ENCODE assay signal across 11 mouse cellular contexts in the genomic region with DNA sequence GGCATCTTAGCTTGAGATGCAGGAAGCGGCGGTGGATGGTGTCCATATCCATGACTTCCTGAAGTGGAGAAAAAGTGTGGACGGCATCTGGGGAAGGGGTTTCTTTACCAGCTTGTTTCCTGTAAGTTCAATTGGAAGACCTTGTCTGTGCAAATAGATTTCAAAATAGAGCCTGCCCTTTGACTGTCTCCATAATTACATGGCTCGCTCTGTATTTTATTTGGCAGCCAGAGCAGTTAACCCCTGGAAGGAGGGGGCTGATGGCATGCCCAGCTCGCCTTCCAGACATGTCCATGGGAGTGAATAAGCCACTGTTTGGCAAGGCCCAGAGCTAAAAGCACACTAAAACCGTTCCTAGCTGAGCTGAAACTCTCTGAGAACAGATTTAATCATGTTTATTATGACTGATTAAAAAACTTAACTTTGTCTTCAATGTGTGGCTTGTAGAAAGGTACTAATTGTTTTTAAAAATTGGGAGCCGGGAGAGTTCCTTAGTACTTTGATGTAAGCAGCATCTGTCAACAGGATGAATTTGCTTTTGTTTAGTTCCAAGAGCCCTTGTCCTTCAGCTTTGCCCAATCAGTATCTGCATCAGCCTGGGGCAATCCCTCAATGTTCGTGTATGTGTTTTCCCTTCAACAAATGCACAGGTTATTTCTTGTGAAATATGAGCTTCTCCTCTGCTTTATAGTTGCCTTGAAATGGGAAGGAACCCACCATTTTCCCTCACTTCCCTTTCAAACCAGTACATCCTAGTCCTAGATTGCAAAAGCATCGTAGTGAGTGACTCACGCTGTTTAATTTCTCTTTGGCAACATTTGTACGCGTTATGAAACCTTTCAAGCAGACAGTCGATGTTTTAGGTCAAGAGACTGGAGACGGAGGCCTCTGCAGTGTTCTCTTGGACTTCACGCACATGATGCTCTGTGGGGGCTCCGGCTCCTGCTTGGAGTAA. TPM values are rescaled to one million over a fixed set of nuclear protein-coding genes. Genes with fewer than 3 reads are reported as not detected.
A peak's percentile ranks its signal among the peaks of the same experiment; 100 is the strongest.
DNase-seq lines count a peak whose midpoint lies in the region; ATAC-seq and TF ChIP-seq lines count a peak whose summit lies in the region.
"Had no signal": no experiment of that assay in that cellular context is flagged by ENCODE, and none has a peak within 500 bp of the region (broad histone marks: within the 10 kb centered on the region; RNA-seq: fewer than 3 reads in every experiment).

No protein-coding gene starts in this region.

- TF ChIP-seq CTCF in liver, embryonic 14.5 days (IDR thresholded peaks at IDR 0.05; ENCODE audit: low read depth), result no peak

- H3K4me1 ChIP-seq in liver, embryonic 14.5 days (replicated peaks; ENCODE audit: control insufficient read depth in 2 of 2, insufficient read depth in 2 of 2, low read length in 1 of 2), result 0 out of 4 replicates have a peak, but pooled peaks cover 0 to 2% of the 10 kb centered on the region in 2 experiments
- H3K4me1 ChIP-seq in liver, embryonic 12.5 days, result 0 out of 2 replicates have a peak, but pooled peaks cover 4% of the 10 kb centered on the region
- H3K4me1 ChIP-seq in hindbrain, embryonic 13.5 days (replicated peaks), result peaks cover 12% of the 10 kb centered on the region

- no peak for TF ChIP-seq EP300 in liver, embryonic 14.5 days (IDR thresholded peaks at IDR 0.05; ENCODE audit: low read depth)

- H3K27ac ChIP-seq in liver, embryonic 14.5 days, result no peak overlapping the region
- H3K27ac ChIP-seq in liver, embryonic 12.5 days, result no peak overlapping the region
- H3K27ac ChIP-seq in hindbrain, embryonic 13.5 days, result no peak overlapping the region
- H3K27ac ChIP-seq: hindbrain, embryonic 10.5 days had no signal

- no peak overlapping the region for H3K4me2 ChIP-seq in liver, embryonic 14.5 days (ENCODE audit: low read depth)
- H3K4me2 ChIP-seq in liver, embryonic 12.5 days, result no peak overlapping the region
- H3K4me2 ChIP-seq in hindbrain, embryonic 13.5 days, result no peak overlapping the region

- no peak for ATAC-seq in liver, embryonic 14.5 days (ENCODE audit: insufficient read depth)
- ATAC-seq in liver, embryonic 12.5 days, result no peak
- no peak for ATAC-seq in hindbrain, embryonic 13.5 days (ENCODE audit: low FRiP score)
- ATAC-seq: Patski had no signal

- WGBS in liver, embryonic 14.5 days (ENCODE audit: insufficient replicate concordance), result 69% methylated on average over 16 of the region's 16 CpGs
- 73% methylated on average over 16 of the region's 16 CpGs for WGBS in liver, embryonic 12.5 days (ENCODE audit: insufficient replicate concordance)
- 67% methylated on average over 16 of the region's 16 CpGs for WGBS in hindbrain, embryonic 13.5 days

- H3K4me3 ChIP-seq in liver, embryonic 14.5 days (ENCODE audit: insufficient read depth in 1 of 2, low read depth in 2 of 2, low read length in 2 of 2), result no peak overlapping the region
- H3K4me3 ChIP-seq in liver, embryonic 12.5 days, result no peak overlapping the region
- no peak overlapping the region for H3K4me3 ChIP-seq in hindbrain, embryonic 13.5 days
- H3K4me3 ChIP-seq: hindbrain, embryonic 10.5 days had no signal

- no peaks in the 10 kb centered on the region for H3K27me3 ChIP-seq in liver, embryonic 14.5 days (ENCODE audit: control insufficient read depth, insufficient read depth, low read length)
- H3K27me3 ChIP-seq in liver, embryonic 12.5 days (replicated peaks), result no peaks in the 10 kb centered on the region
- H3K27me3 ChIP-seq in hindbrain, embryonic 13.5 days, result no peaks in the 10 kb centered on the region
- H3K27me3 ChIP-seq: Patski had no signal

- H3K36me3 ChIP-seq in liver, embryonic 14.5 days (replicated peaks; ENCODE audit: control insufficient read depth, insufficient read depth, low read depth), result no peaks in the 10 kb centered on the region
- H3K36me3 ChIP-seq in liver, embryonic 12.5 days, result no peaks in the 10 kb centered on the region
- no peaks in the 10 kb centered on the region for H3K36me3 ChIP-seq in hindbrain, embryonic 13.5 days
- H3K36me3 ChIP-seq: hindbrain, embryonic 10.5 days had no signal

- no peak overlapping the region for H3K9ac ChIP-seq in liver, embryonic 14.5 days (replicated peaks)
- H3K9ac ChIP-seq in liver, embryonic 12.5 days, result no peak overlapping the region
- H3K9ac ChIP-seq in hindbrain, embryonic 13.5 days, result no peak overlapping the region

- H3K9me3 ChIP-seq in liver, embryonic 14.5 days (ENCODE audit: control insufficient read depth, low read length), result no peaks in the 10 kb centered on the region
- H3K9me3 ChIP-seq in liver, embryonic 12.5 days (replicated peaks), result no peaks in the 10 kb centered on the region
- H3K9me3 ChIP-seq in hindbrain, embryonic 13.5 days, result no peaks in the 10 kb centered on the region
- H3K9me3 ChIP-seq: hindbrain, embryonic 10.5 days had no signal

- peak in 2 of 3 experiments; percentile 17 to 29 for DNase-seq in liver, embryonic 14.5 days (ENCODE audit: low read depth in 3 of 3, low spot score in 3 of 3)
- peak; percentile 28 for DNase-seq in adrenal gland, postnatal 10 days
- peak; percentile 71 for DNase-seq in fat pad, adult 2 months (ENCODE audit: extremely low read depth, low read depth, low spot score)
- peak; percentile 32 to 66 for DNase-seq in monocyte, adult 2 months (ENCODE audit: low read depth in 1 of 2, low spot score in 2 of 2)
- no peak for DNase-seq in kidney, postnatal 36 days
- DNase-seq: cerebellum, adult 11-12 months; thymus, postnatal 4 days had no signal

RNA-seq across cellular contexts. Expression of gene Dlx1, which starts 28.4 kb away (rescaled TPM):
- 0.07 and 0.38 TPM in 2 replicates for polyA plus RNA-seq in liver, embryonic 14.5 days (2012; rRNA removed)
- not detected in 2 replicates for polyA plus RNA-seq in liver, embryonic 14.5 days (2014; fragmentation: Nextera tagmentation; extraction: Ambion mirVana)
- 0.19 and 0.23 TPM in 2 replicates for polyA plus RNA-seq in liver, embryonic 12.5 days (2016; fragmentation: Nextera tagmentation; extraction: Ambion mirVana)
- under 1 TPM; 0.24 to 0.45 TPM for total RNA-seq in adrenal gland, postnatal 10 days (2021)
- 0.96 and 1.4 TPM in 2 replicates for polyA plus RNA-seq in hindbrain, embryonic 13.5 days (2015; fragmentation: Nextera tagmentation; extraction: Ambion mirVana)

RNA-seq across cellular contexts. Expression of gene Metap1d, which starts 46.5 kb away (rescaled TPM):
- polyA plus RNA-seq in liver, embryonic 14.5 days (2012; rRNA removed), result 20.8 and 29.9 TPM in 2 replicates
- 22.2 TPM in 2 replicates for polyA plus RNA-seq in liver, embryonic 14.5 days (2014; fragmentation: Nextera tagmentation; extraction: Ambion mirVana)
- polyA plus RNA-seq in liver, embryonic 12.5 days (2016; fragmentation: Nextera tagmentation; extraction: Ambion mirVana), result 27.1 and 30.2 TPM in 2 replicates
- 10 to 100 TPM; 32.7 to 46.6 TPM for total RNA-seq in adrenal gland, postnatal 10 days (2021)
- polyA plus RNA-seq in hindbrain, embryonic 13.5 days (2015; fragmentation: Nextera tagmentation; extraction: Ambion mirVana), result 33.4 and 33.7 TPM in 2 replicates

RNA-seq across cellular contexts. Expression of gene Dlx2, which starts 47.0 kb away (rescaled TPM):
- polyA plus RNA-seq in liver, embryonic 14.5 days (2012; rRNA removed), result 0.01 and 0.05 TPM in 2 replicates
- polyA plus RNA-seq in liver, embryonic 14.5 days (2014; fragmentation: Nextera tagmentation; extraction: Ambion mirVana), result not detected in 2 replicates
- polyA plus RNA-seq in liver, embryonic 12.5 days (2016; fragmentation: Nextera tagmentation; extraction: Ambion mirVana), result 0.08 and 0.12 TPM in 2 replicates
- under 1 TPM; 0.09 to 0.24 TPM for total RNA-seq in adrenal gland, postnatal 10 days (2021)
- polyA plus RNA-seq in hindbrain, embryonic 13.5 days (2015; fragmentation: Nextera tagmentation; extraction: Ambion mirVana), result 0.51 and 0.76 TPM in 2 replicates

Comparison
In these comparisons a context has a peak if more than half of its experiments do, and no peak if none do; other contexts are left out.
1. DNase-seq: peak in liver, embryonic 14.5 days (2 of 3), adrenal gland, postnatal 10 days (single experiment), fat pad, adult 2 months (single experiment) and monocyte, adult 2 months (2 of 2); none in kidney, postnatal 36 days (0 of 2).